Mouse (Mus musculus): ENCODE measurements around the gene Cmss1. TPM values are rescaled to one million over a fixed set of nuclear protein-coding genes. Genes with fewer than 3 reads are reported as not detected.

Gene Cmss1
- polyA plus RNA-seq, 1 experiment, result 26.5 TPM

- no peaks in the 10 kb centered on the region for H3K36me3 ChIP-seq (ENCODE audit: control insufficient read depth, insufficient read depth)
- H3ac ChIP-seq (ENCODE audit: control insufficient read depth, insufficient read length), result no peak overlapping the region
- H3K79me2 ChIP-seq (ENCODE audit: control insufficient read depth, insufficient read depth), result no peaks in the 10 kb centered on the region
- no peak for TF ChIP-seq TCF3 (IDR thresholded peaks at IDR 0.05; ENCODE audit: insufficient read length, low read depth)
- no peak for TF ChIP-seq E2F4 (IDR thresholded peaks at IDR 0.05; ENCODE audit: insufficient read depth)
- TF ChIP-seq USF1 (IDR thresholded peaks at IDR 0.05; ENCODE audit: low read depth), result no peak
- H3K4me3 ChIP-seq, result no peak overlapping the region
- no peaks in the 10 kb centered on the region for H3K27me3 ChIP-seq (ENCODE audit: control insufficient read depth, insufficient read depth, insufficient read length)
- H3K4me2 ChIP-seq (ENCODE audit: low read depth), result no peak overlapping the region
These were observed 152.4 kb downstream of the Cmss1 start for GRCm38 (mm10) chr16:57454106-57454763.

DNA sequence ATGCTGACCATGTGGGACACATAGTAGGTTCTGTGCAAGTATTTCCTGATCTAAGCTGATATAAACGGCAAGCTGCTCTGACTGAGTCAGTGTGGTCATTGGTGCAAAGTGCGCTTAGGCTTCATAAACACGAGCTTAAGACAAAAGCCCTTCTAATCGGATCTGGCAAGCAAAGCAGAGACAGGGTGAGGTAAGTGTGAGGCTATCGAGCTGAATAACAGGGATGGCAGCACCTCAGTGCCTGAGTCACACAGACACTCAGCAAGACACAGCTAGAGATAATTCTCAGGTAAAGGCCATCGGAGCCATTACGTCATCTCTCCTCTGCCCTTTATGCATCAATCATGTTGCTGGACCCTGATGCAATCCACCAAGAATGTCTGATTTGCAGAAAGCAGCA lies 153.7 kb downstream of the Cmss1 start:
- no peak overlapping the region for H3ac ChIP-seq (ENCODE audit: control insufficient read depth, insufficient read length)
- no peak for TF ChIP-seq USF1 (IDR thresholded peaks at IDR 0.05; ENCODE audit: low read depth)
- no peak for TF ChIP-seq POLR2A (IDR thresholded peaks at IDR 0.05; ENCODE audit: insufficient read length, low read depth)
- no peak for TF ChIP-seq SRF (IDR thresholded peaks at IDR 0.05; ENCODE audit: control insufficient read depth, insufficient read length, low read depth)
- no peak for TF ChIP-seq E2F4 (IDR thresholded peaks at IDR 0.05; ENCODE audit: insufficient read depth)
- no peak for TF ChIP-seq REST (IDR thresholded peaks at IDR 0.05; ENCODE audit: insufficient read depth, insufficient read length)
- no peak for TF ChIP-seq POLR2AphosphoS2 (IDR thresholded peaks at IDR 0.05; ENCODE audit: insufficient read length, low read depth)
- TF ChIP-seq TCF3 (IDR thresholded peaks at IDR 0.05; ENCODE audit: insufficient read length, low read depth), result no peak
- TF ChIP-seq MYOD1 (IDR thresholded peaks at IDR 0.05; ENCODE audit: control insufficient read depth in 1 of 3, insufficient read length in 2 of 3, low read depth in 2 of 3), result no peak
- TF ChIP-seq MAX (IDR thresholded peaks at IDR 0.05; ENCODE audit: low read depth), result no peak
- no peak for TF ChIP-seq CEBPB (IDR thresholded peaks at IDR 0.05; ENCODE audit: insufficient read depth, poor library complexity, severe bottlenecking)
- H3K27me3 ChIP-seq (ENCODE audit: control insufficient read depth, insufficient read depth, insufficient read length), result no peaks in the 10 kb centered on the region
- no peak overlapping the region for H3K4me2 ChIP-seq (ENCODE audit: low read depth)
- no peaks in the 10 kb centered on the region for H3K79me2 ChIP-seq (ENCODE audit: control insufficient read depth, insufficient read depth)
- no peak overlapping the region for H3K4me3 ChIP-seq
- no peaks in the 10 kb centered on the region for H3K36me3 ChIP-seq (ENCODE audit: control insufficient read depth, insufficient read depth)

GRCm38 (mm10) chr16:57445096-57446094 lies 161.3 kb downstream of the Cmss1 start:
- Histone ChIP-seq H3K4me3 (no peak overlapping the region), H3K79me2 (ENCODE audit: control insufficient read depth, insufficient read depth) (no peaks in the 10 kb centered on the region), H3ac (ENCODE audit: control insufficient read depth, insufficient read length) (no peak overlapping the region), H3K27me3 (ENCODE audit: control insufficient read depth, insufficient read depth, insufficient read length) (no peaks in the 10 kb centered on the region), H3K4me2 (ENCODE audit: low read depth) (no peak overlapping the region), H3K36me3 (ENCODE audit: control insufficient read depth, insufficient read depth) (no peaks in the 10 kb centered on the region)
- TF ChIP-seq MYOG (IDR thresholded peaks at IDR 0.05; ENCODE audit: control insufficient read depth in 1 of 3, insufficient read depth in 1 of 3, insufficient read length in 2 of 3, low read depth in 2 of 3) (no peak), SRF (IDR thresholded peaks at IDR 0.05; ENCODE audit: control insufficient read depth, insufficient read length, low read depth) (no peak), REST (IDR thresholded peaks at IDR 0.05; ENCODE audit: insufficient read depth, insufficient read length) (no peak), CEBPB (IDR thresholded peaks at IDR 0.05; ENCODE audit: insufficient read depth, poor library complexity, severe bottlenecking) (no peak), MYOD1 (IDR thresholded peaks at IDR 0.05; ENCODE audit: control insufficient read depth in 1 of 3, insufficient read length in 2 of 3, low read depth in 2 of 3) (no peak), TCF12 (IDR thresholded peaks at IDR 0.05; ENCODE audit: insufficient read depth, poor library complexity, severe bottlenecking) (no peak), MAX (IDR thresholded peaks at IDR 0.05; ENCODE audit: low read depth) (no peak)

GRCm38 (mm10) chr16:57440706-57441437 lies 165.8 kb downstream of the Cmss1 start:
- no peak for TF ChIP-seq MAX (IDR thresholded peaks at IDR 0.05; ENCODE audit: low read depth)
- Histone ChIP-seq H3K27me3 (ENCODE audit: control insufficient read depth, insufficient read depth, insufficient read length) (no peaks in the 10 kb centered on the region), H3K4me3 (no peak overlapping the region), H3K36me3 (ENCODE audit: control insufficient read depth, insufficient read depth) (no peaks in the 10 kb centered on the region), H3K79me2 (ENCODE audit: control insufficient read depth, insufficient read depth) (no peaks in the 10 kb centered on the region), H3ac (ENCODE audit: control insufficient read depth, insufficient read length) (no peak overlapping the region), H3K4me2 (ENCODE audit: low read depth) (no peak overlapping the region)

DNA sequence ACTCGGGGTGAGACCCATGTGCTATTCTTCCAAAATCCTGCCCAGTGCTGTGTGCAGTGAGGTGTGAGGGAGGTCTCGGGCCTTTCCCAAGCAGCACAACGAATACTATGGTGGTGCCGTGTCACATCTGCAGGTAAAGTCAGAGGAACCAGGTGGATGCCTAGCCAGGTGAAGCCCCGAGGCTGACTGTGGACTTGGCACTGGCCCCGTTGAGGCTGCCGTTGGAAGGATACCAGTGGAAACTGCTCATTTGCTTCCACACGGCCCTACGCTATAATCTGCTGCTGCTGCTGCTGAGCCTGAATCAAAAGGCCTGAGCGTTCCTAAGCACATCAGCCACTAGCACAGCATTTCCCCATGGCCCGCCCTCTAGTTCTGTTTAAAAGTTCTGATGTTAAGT lies 167.5 kb downstream of the Cmss1 start:
- no peaks in the 10 kb centered on the region for H3K36me3 ChIP-seq (ENCODE audit: control insufficient read depth, insufficient read depth)
- H3K79me2 ChIP-seq (ENCODE audit: control insufficient read depth, insufficient read depth), result no peaks in the 10 kb centered on the region
- TF ChIP-seq MAX (IDR thresholded peaks at IDR 0.05; ENCODE audit: low read depth) (no peak), TCF3 (IDR thresholded peaks at IDR 0.05; ENCODE audit: insufficient read length, low read depth) (no peak), USF1 (IDR thresholded peaks at IDR 0.05; ENCODE audit: low read depth) (no peak), TCF12 (IDR thresholded peaks at IDR 0.05; ENCODE audit: insufficient read depth, poor library complexity, severe bottlenecking) (no peak), MYOD1 (IDR thresholded peaks at IDR 0.05; ENCODE audit: control insufficient read depth in 1 of 3, insufficient read length in 2 of 3, low read depth in 2 of 3) (no peak), SRF (IDR thresholded peaks at IDR 0.05; ENCODE audit: control insufficient read depth, insufficient read length, low read depth) (no peak), REST (IDR thresholded peaks at IDR 0.05; ENCODE audit: insufficient read depth, insufficient read length) (no peak), MYOG (IDR thresholded peaks at IDR 0.05; ENCODE audit: control insufficient read depth in 1 of 3, insufficient read depth in 1 of 3, insufficient read length in 2 of 3, low read depth in 2 of 3) (no peak), E2F4 (IDR thresholded peaks at IDR 0.05; ENCODE audit: insufficient read depth) (no peak), POLR2A (IDR thresholded peaks at IDR 0.05; ENCODE audit: insufficient read length, low read depth) (no peak), CEBPB (IDR thresholded peaks at IDR 0.05; ENCODE audit: insufficient read depth, poor library complexity, severe bottlenecking) (no peak)

More for the DNA sequence above, 167.5 kb downstream of the Cmss1 start:
- Histone ChIP-seq H3K27me3 (ENCODE audit: control insufficient read depth, insufficient read depth, insufficient read length) (no peaks in the 10 kb centered on the region), H3K4me2 (ENCODE audit: low read depth) (no peak overlapping the region), H3ac (ENCODE audit: control insufficient read depth, insufficient read length) (no peak overlapping the region), H3K4me3 (no peak overlapping the region)

Data from myocyte (in vitro differentiated cells).